Mouse (Mus musculus) thymus, postnatal 36 days (tissue): Measurements from ENCODE around the gene Cckar.

ENCODE experiments used
- DNase-seq, 2 experiments: peaks; one replicate each; pipeline ENCODE4 v3.0.0; 2022; ENCODE audit warnings: mixed read lengths in 2 of 2

Cckar gene

GRCm38 (mm10) chr5:53671507-53671906 lies 36.0 kb downstream of the Cckar start:
- DNase-seq: no peak

DNA sequence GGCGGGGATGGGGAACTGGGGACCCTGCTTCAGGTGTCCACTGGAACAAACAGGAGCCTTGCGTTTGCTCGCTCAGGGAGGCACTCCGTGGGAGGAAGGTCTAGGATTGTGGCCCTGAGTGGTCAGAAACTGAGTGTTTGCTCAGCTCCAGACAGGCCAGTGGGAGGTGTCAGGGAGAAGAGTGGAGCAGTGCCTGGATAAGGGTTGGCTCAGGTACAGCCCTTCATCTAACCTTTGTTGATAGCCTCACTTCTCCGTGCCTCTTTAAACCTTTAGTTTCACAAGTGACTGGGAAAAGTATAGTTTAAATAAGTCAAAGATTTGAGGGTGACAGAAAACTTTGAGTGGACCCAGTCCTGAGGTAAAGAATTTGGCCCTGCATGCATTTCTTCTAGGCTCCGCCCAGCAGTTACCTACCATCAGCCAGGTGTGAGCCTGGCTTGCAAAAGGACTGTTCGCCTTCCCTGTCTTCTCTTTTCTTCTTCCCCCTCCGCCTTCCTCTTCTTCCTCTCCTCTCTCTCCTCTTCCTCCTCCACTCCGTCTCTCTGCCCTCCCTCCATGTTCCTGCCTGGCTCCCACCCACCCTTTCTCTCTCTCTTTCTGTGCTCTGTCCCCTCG lies 37.1 kb downstream of the Cckar start:
- DNase-seq: no peak

GRCm38 (mm10) chr5:53668021-53668420 lies 39.5 kb downstream of the Cckar start:
- no peak for DNase-seq

DNA sequence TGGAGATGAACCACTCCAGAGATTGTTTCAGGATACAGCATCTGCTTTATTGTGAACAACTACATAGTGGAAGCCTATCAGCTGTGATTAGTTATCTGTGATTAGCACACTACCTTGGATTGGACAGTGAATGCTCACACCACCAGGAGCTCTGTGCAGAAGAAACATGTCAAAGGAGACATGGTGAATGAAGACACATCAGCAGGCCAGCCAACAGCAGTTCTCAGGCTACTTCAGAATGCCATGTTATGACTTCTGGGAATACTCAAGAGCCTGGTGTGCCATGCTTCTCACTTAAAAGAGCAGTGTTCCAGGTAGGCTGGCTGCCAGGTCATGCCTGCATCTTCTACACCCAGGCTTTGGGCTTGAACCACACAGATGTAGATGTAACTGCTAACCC lies 43.8 kb downstream of the Cckar start:
- no peak for DNase-seq

DNA sequence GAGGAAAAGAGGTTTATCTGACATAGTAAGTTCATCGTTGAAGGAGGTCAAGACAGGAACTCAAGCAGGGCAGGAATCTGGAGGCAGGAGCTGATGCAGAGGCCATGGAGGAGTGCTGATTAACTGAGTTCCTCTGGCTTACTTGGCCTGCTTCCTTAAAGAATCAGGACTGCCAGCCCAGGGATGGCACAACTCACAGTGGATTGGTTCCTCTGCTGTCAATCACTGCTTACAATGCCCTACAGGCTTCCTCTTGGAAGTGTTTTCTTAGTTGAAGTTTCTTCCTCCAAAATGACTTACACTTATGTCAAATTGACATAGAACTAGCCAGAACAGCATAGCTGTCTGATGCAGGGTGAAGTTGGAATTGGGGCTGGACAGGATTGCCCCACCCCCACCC lies 45.1 kb downstream of the Cckar start:
- no peak for DNase-seq

DNA sequence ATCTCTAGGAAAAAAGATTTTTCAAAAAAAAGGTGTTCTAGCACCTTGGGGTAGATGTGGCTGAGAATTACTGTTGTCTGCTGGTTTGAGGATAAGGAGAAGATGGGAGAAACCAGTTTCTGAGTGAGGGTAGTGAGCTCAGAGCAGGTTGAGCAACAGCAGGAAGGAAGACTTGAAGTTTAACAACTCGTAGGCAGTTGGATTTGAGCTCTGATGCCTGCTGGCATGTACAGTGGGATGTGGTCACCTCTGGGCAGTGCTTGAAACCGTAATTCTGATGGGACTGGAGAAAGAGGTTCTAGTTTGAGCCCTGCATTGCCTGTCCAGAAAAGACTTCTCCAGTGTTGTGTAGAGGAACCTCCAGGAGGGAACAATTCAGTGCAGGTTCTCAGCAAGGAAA lies 46.0 kb downstream of the Cckar start:
- DNase-seq: no peak

DNA sequence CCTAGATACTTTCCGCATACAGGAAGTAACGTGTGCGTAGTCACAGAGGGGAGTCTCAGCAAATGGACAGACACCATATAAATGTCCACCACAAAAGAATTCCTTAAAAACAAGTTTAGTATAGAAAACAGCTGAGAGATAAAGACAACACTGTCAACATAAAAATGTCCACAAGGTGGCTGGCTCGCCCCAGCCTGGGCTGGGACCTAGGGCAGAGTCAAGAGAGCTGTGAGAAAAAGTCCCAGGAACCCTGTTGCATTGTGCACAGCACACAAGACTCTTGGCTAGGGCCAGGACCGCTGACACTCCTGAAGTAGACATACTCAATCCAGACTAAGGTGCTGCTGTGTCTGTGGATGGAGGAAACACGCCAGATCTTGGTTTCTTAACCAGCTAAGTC lies 49.6 kb downstream of the Cckar start:
- DNase-seq: no peak

DNA sequence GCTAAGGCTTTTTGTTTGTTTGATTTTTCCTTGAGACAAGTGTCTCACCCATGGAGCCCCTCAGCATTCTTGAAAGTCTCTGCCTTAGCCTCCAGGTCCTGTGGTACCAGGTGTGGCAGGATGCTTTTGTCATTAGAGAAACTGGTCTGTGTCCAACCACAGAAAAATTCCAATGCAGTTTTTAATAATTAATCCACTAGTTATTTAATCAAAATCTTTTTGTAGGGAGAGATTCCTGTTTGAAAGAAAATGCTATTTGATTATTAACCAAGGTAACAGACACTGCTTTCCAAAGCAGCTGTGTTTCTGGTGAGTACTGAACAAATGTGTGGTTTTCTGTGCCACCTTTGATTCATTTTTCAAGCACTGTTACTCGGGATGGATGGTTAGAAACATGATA lies 50.9 kb downstream of the Cckar start:
- no peak for DNase-seq
